Comparison of ENCODE assay signal across 9 mouse cellular contexts in the genomic region with DNA sequence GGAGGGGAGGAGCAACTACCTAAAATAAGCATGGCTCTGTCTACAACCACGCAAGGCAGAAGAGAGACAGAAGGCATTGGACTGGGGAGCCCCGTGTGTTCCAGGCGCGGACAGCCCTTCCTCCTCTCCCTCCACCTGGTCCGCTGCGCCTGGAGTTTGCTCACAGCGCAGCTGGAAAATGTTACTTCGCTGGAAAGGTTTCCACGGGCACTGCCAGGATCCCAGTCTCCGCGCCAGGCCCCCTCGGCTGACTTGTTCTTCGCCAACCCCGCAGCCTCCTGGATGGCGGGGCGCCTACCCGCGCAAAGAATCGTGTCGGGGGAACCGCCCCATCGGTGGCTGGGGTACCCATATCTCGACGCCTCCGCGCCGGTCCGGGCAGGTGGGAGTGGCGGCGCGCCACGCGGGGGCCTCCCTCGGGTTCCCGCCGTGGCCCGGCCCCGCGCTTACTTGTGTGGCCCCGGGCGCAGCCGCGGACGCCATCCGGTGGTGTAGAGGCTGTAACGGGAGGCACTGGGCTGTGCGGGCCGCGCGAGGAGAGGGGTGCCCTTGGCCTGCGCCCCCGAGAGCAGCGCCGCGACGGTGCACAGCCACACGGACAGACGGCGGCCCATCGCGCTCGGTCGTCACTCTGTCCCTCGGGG. TPM values are rescaled to one million over a fixed set of nuclear protein-coding genes. Genes with fewer than 3 reads are reported as not detected.
DNase-seq lines count a peak whose midpoint lies in the region; ATAC-seq lines count a peak whose summit lies in the region.
"Had no signal": no experiment of that assay in that cellular context is flagged by ENCODE, and none has a peak within 500 bp of the region (broad histone marks: within the 10 kb centered on the region; RNA-seq: fewer than 3 reads in every experiment).

No protein-coding gene starts in this region.

- H3K9me3 ChIP-seq in lung, embryonic 16.5 days (ENCODE audit: control insufficient read depth, low read length): no peaks in the 10 kb centered on the region
- no peaks in the 10 kb centered on the region for H3K9me3 ChIP-seq in forebrain, embryonic 10.5 days
- no peaks in the 10 kb centered on the region for H3K9me3 ChIP-seq in intestine, embryonic 14.5 days (ENCODE audit: control insufficient read depth, low read length)
- H3K9me3 ChIP-seq in neural tube, embryonic 12.5 days: no peaks in the 10 kb centered on the region

- H3K36me3 ChIP-seq in lung, embryonic 16.5 days (ENCODE audit: control insufficient read depth, insufficient read depth, low read length): no peaks in the 10 kb centered on the region
- H3K36me3 ChIP-seq in forebrain, embryonic 10.5 days (replicated peaks): no peaks in the 10 kb centered on the region
- H3K36me3 ChIP-seq in intestine, embryonic 14.5 days (ENCODE audit: control insufficient read depth, insufficient read depth, low read length): peaks cover 25% of the 10 kb centered on the region
- no peaks in the 10 kb centered on the region for H3K36me3 ChIP-seq in neural tube, embryonic 12.5 days

- WGBS in lung, embryonic 16.5 days: under 1% methylated on average over 64 of the region's 64 CpGs
- WGBS in forebrain, embryonic 10.5 days: 2% methylated on average over 57 of the region's 64 CpGs
- WGBS in intestine, embryonic 14.5 days: under 1% methylated on average over 58 of the region's 64 CpGs
- 2% methylated on average over 64 of the region's 64 CpGs for WGBS in neural tube, embryonic 12.5 days

- H3K4me2 ChIP-seq in lung, embryonic 16.5 days (ENCODE audit: low read depth, low read length): peak overlapping the region; percentile 97
- peak overlapping the region; percentile 77 for H3K4me2 ChIP-seq in intestine, embryonic 14.5 days (ENCODE audit: low read length)
- peak overlapping the region; percentile 88 for H3K4me2 ChIP-seq in neural tube, embryonic 12.5 days (replicated peaks)

- intact Hi-C loops in left cerebral cortex, postnatal 4 days (cut with DNase I): no loop called here

- H3K4me1 ChIP-seq in lung, embryonic 16.5 days (replicated peaks; ENCODE audit: control insufficient read depth, insufficient read depth, low read length): peaks cover 17% of the 10 kb centered on the region
- peaks cover 22% of the 10 kb centered on the region for H3K4me1 ChIP-seq in forebrain, embryonic 10.5 days
- peaks cover 13% of the 10 kb centered on the region for H3K4me1 ChIP-seq in intestine, embryonic 14.5 days (replicated peaks; ENCODE audit: control insufficient read depth, insufficient read depth, low read length)
- H3K4me1 ChIP-seq in neural tube, embryonic 12.5 days: peaks cover 13% of the 10 kb centered on the region

- peak overlapping the region; percentile 59 for H3K4me3 ChIP-seq in lung, embryonic 16.5 days (ENCODE audit: low read length)
- peak overlapping the region; percentile 65 for H3K4me3 ChIP-seq in forebrain, embryonic 10.5 days
- peak overlapping the region; percentile 56 for H3K4me3 ChIP-seq in intestine, embryonic 14.5 days (ENCODE audit: low read depth, low read length)
- H3K4me3 ChIP-seq in neural tube, embryonic 12.5 days: peak overlapping the region; percentile 48

- peak; percentile 44 for ATAC-seq in lung, embryonic 16.5 days (ENCODE audit: low read depth)
- peak; percentile 43 for ATAC-seq in intestine, embryonic 14.5 days (replicated peaks; ENCODE audit: low FRiP score, low TSS enrichment, low read depth)
- ATAC-seq in neural tube, embryonic 12.5 days (ENCODE audit: low FRiP score, low read depth): peak; percentile 18; the same call in 1 of the 2 replicates

- no peak for DNase-seq in lung, postnatal 36 days
- DNase-seq in forebrain, embryonic 10.5 days (ENCODE audit: extremely low spot score, low spot score): peak; percentile 27
- DNase-seq in intestine, embryonic 14.5 days (ENCODE audit: low spot score): peak; percentile 74
- DNase-seq in left cerebral cortex, postnatal 4 days: no peak
- no peak for DNase-seq in adipocyte (ENCODE audit: low spot score)
- no peak for DNase-seq in right cerebral cortex, adult 18-20 months

- H3K27ac ChIP-seq in lung, embryonic 16.5 days (ENCODE audit: low read length): no peak overlapping the region
- peak overlapping the region; percentile 83 for H3K27ac ChIP-seq in forebrain, embryonic 10.5 days
- H3K27ac ChIP-seq in intestine, embryonic 14.5 days (ENCODE audit: low read depth): peak overlapping the region; percentile 73
- H3K27ac ChIP-seq in neural tube, embryonic 12.5 days: no peak overlapping the region

- peaks cover 30% of the 10 kb centered on the region for H3K27me3 ChIP-seq in lung, embryonic 16.5 days (ENCODE audit: control insufficient read depth, insufficient read depth, low read depth, low read length)
- peaks cover 84% of the 10 kb centered on the region for H3K27me3 ChIP-seq in forebrain, embryonic 10.5 days (ENCODE audit: poor library complexity, severe bottlenecking)
- H3K27me3 ChIP-seq in intestine, embryonic 14.5 days (replicated peaks; ENCODE audit: control insufficient read depth, insufficient read depth, low read length): peaks cover 15% of the 10 kb centered on the region
- peaks cover 50% of the 10 kb centered on the region for H3K27me3 ChIP-seq in neural tube, embryonic 12.5 days (replicated peaks)

- peak overlapping the region; percentile 67 for H3K9ac ChIP-seq in lung, embryonic 16.5 days (ENCODE audit: low read length)
- peak overlapping the region; percentile 58 for H3K9ac ChIP-seq in intestine, embryonic 14.5 days (ENCODE audit: low read length)
- peak overlapping the region; percentile 56 for H3K9ac ChIP-seq in neural tube, embryonic 12.5 days

RNA-seq across cellular contexts. Expression of a gene that starts 0.4 kb away (rescaled TPM):
- 6.6 and 8.2 TPM in 2 replicates for polyA plus RNA-seq in lung, embryonic 16.5 days (2015; fragmentation: Nextera tagmentation; extraction: Ambion mirVana)
- polyA plus RNA-seq in forebrain, embryonic 10.5 days (2016; fragmentation: Nextera tagmentation; extraction: Ambion mirVana): 2.0 and 2.2 TPM in 2 replicates
- polyA plus RNA-seq in intestine, embryonic 14.5 days (2014; fragmentation: Nextera tagmentation; extraction: Ambion mirVana): 28.8 and 29.0 TPM in 2 replicates
- 1.9 and 2.2 TPM in 2 replicates for polyA plus RNA-seq in neural tube, embryonic 12.5 days (2016; fragmentation: Nextera tagmentation; extraction: Ambion mirVana)
- under 1 TPM; 0.20 to 0.26 TPM for total RNA-seq in left cerebral cortex, postnatal 4 days (2021)
- total RNA-seq: adrenal gland, postnatal 36 days had no signal

RNA-seq across cellular contexts. Expression of a gene that starts 31.2 kb away (rescaled TPM):
- 3.6 and 3.9 TPM in 2 replicates for polyA plus RNA-seq in lung, embryonic 16.5 days (2015; fragmentation: Nextera tagmentation; extraction: Ambion mirVana)
- polyA plus RNA-seq in forebrain, embryonic 10.5 days (2016; fragmentation: Nextera tagmentation; extraction: Ambion mirVana): 0.74 and 1.0 TPM in 2 replicates
- polyA plus RNA-seq in intestine, embryonic 14.5 days (2014; fragmentation: Nextera tagmentation; extraction: Ambion mirVana): 3.7 and 4.5 TPM in 2 replicates
- 0.43 and 0.47 TPM in 2 replicates for polyA plus RNA-seq in neural tube, embryonic 12.5 days (2016; fragmentation: Nextera tagmentation; extraction: Ambion mirVana)
- total RNA-seq in left cerebral cortex, postnatal 4 days (2021): under 1 TPM; 0.16 to 0.36 TPM

RNA-seq across cellular contexts. Expression of a gene that starts 38.9 kb away (rescaled TPM):
- 11.4 and 12.3 TPM in 2 replicates for polyA plus RNA-seq in lung, embryonic 16.5 days (2015; fragmentation: Nextera tagmentation; extraction: Ambion mirVana)
- polyA plus RNA-seq in forebrain, embryonic 10.5 days (2016; fragmentation: Nextera tagmentation; extraction: Ambion mirVana): 5.8 and 5.9 TPM in 2 replicates
- 7.5 and 8.2 TPM in 2 replicates for polyA plus RNA-seq in intestine, embryonic 14.5 days (2014; fragmentation: Nextera tagmentation; extraction: Ambion mirVana)
- polyA plus RNA-seq in neural tube, embryonic 12.5 days (2016; fragmentation: Nextera tagmentation; extraction: Ambion mirVana): 15.2 and 16.2 TPM in 2 replicates
- 10 to 100 TPM; 68.2 to 68.4 TPM for total RNA-seq in left cerebral cortex, postnatal 4 days (2021)

Comparison
In these comparisons a context has a peak if more than half of its experiments do, and no peak if none do; other contexts are left out.
1. H3K27ac ChIP-seq: peak in forebrain, embryonic 10.5 days (single experiment) and intestine, embryonic 14.5 days (single experiment); none in lung, embryonic 16.5 days (single experiment) and neural tube, embryonic 12.5 days (single experiment).
2. DNase-seq: peak in forebrain, embryonic 10.5 days (single experiment) and intestine, embryonic 14.5 days (single experiment); none in lung, postnatal 36 days (single experiment), left cerebral cortex, postnatal 4 days (single experiment), adipocyte (single experiment) and right cerebral cortex, adult 18-20 months (single experiment).
3. Peak in every context shown above with its lines, with median percentiles within 50 percentile points of each other: ATAC-seq, H3K4me2 ChIP-seq, H3K4me3 ChIP-seq and H3K9ac ChIP-seq.